Mouse (Mus musculus): ENCODE results near the gene Top2a. TPM values are rescaled to one million over a fixed set of nuclear protein-coding genes. Genes with fewer than 3 reads are reported as not detected.

The Top2a gene
- polyA plus RNA-seq, 1 experiment, result 7.1 TPM

DNA sequence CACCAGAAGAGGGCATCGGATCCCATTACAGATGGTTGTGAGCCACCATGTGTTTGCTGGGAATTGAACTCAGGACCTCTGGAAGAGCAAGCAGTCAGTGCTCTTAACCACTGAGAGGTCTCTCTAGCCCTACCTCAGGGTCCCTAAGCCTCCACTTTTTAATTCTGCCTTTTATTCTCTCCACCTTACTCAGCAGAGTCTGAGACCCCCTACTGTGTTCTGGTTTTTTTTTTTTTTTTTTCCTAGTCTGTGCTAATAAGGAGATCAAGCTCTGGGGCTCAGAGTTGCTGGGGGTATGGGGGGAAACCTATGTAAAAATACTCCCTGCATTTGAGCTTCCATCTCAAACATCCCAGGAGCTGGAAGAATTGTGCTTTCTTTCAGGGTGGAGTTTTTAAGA lies 71.9 kb downstream of the Top2a start:
- Histone ChIP-seq H3K9me3 (ENCODE audit: control insufficient read depth, low read length) (no peaks in the 10 kb centered on the region), H3K4me3 (replicated peaks) (no peak overlapping the region), H3K36me3 (ENCODE audit: control insufficient read depth) (no peaks in the 10 kb centered on the region; the same call in 1 of the 2 replicates), H3K27me3 (ENCODE audit: control insufficient read depth) (peaks cover 7% of the 10 kb centered on the region), H3K4me1 (ENCODE audit: control insufficient read depth) (peaks cover 40% of the 10 kb centered on the region)
- TF ChIP-seq TAL1 (IDR thresholded peaks at IDR 0.05; ENCODE audit: low read length) (no peak), GATA1 (IDR thresholded peaks at IDR 0.05; ENCODE audit: low read length) (no peak)

DNA sequence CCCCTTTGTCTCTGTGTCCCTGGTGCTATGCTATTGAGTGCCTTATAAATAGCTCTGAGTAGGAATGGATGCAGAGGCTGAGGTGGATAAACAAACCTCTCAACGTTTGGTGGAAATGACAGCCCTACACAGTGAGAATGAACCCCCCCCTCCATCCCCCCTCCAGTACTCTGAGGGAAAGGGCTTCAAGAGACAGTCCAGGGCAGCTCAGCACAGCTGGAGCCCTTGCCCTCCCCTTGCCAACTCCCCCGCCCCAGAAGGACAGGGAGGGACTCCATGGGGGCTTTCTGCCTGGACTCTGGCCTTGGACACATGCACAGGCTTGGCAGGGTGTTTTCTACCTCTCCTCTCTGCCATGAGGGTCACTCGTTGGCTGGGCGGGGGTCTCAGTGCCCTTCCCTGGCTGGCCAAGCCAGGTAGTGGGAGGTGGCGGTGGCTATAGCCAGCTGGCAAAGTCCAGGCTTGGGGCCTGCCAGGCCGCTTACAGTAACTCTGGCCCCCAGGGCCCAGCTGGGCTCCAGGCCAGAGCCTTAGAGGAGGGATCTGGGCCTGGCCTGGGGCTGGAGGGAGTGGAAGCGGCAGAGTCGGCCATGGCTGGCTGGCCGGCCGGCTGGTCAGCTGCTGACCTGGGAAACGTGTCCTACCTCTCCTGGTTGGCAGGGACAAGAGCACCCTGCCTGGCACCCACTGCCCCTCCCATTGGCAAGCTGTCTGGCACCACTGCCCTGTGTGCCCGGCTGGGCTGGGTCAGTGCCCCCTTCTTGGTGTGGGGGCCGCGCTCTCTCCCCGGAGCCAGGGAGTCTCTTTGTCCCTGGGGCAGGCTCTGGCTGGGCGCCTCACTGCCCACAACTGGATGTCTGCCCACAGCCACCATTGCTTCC lies 72.7 kb downstream of the Top2a start:
- no peak for TF ChIP-seq TAL1 (IDR thresholded peaks at IDR 0.05; ENCODE audit: low read length)
- TF ChIP-seq GATA1 (IDR thresholded peaks at IDR 0.05; ENCODE audit: low read length), result no peak
- Histone ChIP-seq H3K36me3 (ENCODE audit: control insufficient read depth) (no peaks in the 10 kb centered on the region; the same call in 1 of the 2 replicates), H3K4me1 (ENCODE audit: control insufficient read depth) (peaks cover 40% of the 10 kb centered on the region), H3K4me3 (replicated peaks) (no peak overlapping the region), H3K9me3 (ENCODE audit: control insufficient read depth, low read length) (no peaks in the 10 kb centered on the region), H3K27me3 (ENCODE audit: control insufficient read depth) (peaks cover 7% of the 10 kb centered on the region)

DNA sequence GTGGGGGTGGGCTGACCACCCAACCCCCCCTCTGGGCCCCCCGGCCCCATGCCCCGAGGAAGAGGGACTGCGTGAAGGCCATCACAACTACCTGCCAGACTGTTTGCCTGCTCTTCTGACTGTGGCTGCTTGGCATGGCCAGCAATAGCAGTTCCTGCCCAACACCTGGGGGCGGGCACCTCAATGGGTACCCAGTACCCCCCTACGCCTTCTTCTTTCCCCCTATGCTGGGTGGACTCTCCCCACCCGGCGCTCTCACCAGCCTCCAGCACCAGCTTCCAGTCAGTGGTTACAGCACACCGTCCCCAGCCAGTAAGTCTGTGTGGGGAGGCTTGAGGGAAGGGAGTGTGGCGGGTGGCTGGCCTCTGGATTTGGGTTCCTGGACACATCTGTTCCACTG lies 73.5 kb downstream of the Top2a start:
- TF ChIP-seq GATA1 (IDR thresholded peaks at IDR 0.05; ENCODE audit: low read length), result no peak
- Histone ChIP-seq H3K36me3 (ENCODE audit: control insufficient read depth) (no peaks in the 10 kb centered on the region; the same call in 1 of the 2 replicates), H3K9me3 (ENCODE audit: control insufficient read depth, low read length) (no peaks in the 10 kb centered on the region), H3K4me3 (replicated peaks) (no peak overlapping the region), H3K4me1 (ENCODE audit: control insufficient read depth) (peaks cover 38% of the 10 kb centered on the region), H3K27me3 (ENCODE audit: control insufficient read depth) (peaks cover 7% of the 10 kb centered on the region)

DNA sequence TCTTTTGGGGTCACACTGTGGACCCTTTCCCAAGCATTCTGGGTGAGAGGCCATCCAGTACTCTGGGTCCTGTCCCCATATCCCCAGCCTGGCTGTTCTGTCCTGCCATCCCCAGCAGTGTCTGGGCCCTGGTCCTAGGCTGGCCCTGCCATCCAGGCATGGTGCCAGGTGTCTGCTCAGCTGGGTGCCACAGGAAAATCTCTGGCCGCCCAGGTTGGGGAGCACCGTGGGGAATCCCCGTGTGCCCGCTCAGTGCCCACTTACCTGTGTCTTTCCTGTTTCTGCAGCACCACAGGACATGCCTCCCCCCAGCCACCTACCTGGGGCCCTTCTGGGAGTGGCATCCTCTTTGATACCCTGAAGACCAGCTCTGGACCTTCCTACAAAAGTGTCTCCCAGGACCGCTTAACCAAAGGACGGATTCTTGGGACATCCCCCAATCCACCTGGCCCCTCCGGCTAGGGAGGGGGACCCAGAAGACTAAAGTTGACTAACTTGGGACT lies 74.0 kb downstream of the Top2a start:
- Histone ChIP-seq H3K4me1 (ENCODE audit: control insufficient read depth) (peaks cover 34% of the 10 kb centered on the region), H3K36me3 (ENCODE audit: control insufficient read depth) (no peaks in the 10 kb centered on the region; the same call in 1 of the 2 replicates), H3K27me3 (ENCODE audit: control insufficient read depth) (peaks cover 7% of the 10 kb centered on the region), H3K9me3 (ENCODE audit: control insufficient read depth, low read length) (no peaks in the 10 kb centered on the region), H3K4me3 (replicated peaks) (no peak overlapping the region)
- no peak for TF ChIP-seq GATA1 (IDR thresholded peaks at IDR 0.05; ENCODE audit: low read length)
- no peak for TF ChIP-seq TAL1 (IDR thresholded peaks at IDR 0.05; ENCODE audit: low read length)

DNA sequence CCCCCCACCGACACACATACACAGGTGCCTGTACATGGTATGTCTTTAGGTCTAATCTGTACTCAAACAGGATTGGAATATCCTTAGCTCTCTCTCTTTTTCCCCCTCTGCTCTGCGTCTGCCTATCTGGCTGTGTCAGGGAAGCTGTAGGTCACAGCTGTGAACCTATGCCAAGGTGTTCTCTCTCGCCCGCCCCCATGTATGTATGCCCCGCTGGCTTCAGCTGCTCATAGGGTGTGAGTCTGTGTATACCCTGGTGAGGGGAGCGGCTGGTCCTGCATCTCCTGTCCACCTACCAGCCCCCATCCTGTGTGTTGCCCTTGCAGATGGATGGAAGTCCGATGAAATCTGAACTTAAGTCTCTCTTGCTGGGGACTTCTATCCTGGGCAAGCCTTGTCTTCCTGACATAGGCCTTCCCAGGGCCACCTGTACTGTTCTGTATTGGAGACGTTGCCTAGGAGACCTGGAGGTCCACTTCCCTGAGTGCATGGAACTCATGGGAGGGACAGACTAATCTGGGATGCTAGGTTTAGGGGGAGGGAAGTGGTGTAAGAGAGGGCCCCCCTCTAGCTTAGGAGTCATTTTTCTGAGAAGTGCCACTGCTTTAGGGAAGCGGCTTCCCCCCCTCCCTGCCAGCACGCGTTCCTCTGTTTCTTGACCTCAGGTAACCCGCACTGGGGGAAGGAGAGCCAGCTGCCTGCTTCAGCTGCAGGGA lies 74.6 kb downstream of the Top2a start:
- Histone ChIP-seq H3K27me3 (ENCODE audit: control insufficient read depth) (peaks cover 7% of the 10 kb centered on the region), H3K4me1 (ENCODE audit: control insufficient read depth) (peaks cover 30% of the 10 kb centered on the region), H3K4me3 (replicated peaks) (no peak overlapping the region), H3K36me3 (ENCODE audit: control insufficient read depth) (no peaks in the 10 kb centered on the region; the same call in 1 of the 2 replicates), H3K9me3 (ENCODE audit: control insufficient read depth, low read length) (no peaks in the 10 kb centered on the region)
- TF ChIP-seq GATA1 (IDR thresholded peaks at IDR 0.05; ENCODE audit: low read length), result no peak
- no peak for TF ChIP-seq TAL1 (IDR thresholded peaks at IDR 0.05; ENCODE audit: low read length)

DNA sequence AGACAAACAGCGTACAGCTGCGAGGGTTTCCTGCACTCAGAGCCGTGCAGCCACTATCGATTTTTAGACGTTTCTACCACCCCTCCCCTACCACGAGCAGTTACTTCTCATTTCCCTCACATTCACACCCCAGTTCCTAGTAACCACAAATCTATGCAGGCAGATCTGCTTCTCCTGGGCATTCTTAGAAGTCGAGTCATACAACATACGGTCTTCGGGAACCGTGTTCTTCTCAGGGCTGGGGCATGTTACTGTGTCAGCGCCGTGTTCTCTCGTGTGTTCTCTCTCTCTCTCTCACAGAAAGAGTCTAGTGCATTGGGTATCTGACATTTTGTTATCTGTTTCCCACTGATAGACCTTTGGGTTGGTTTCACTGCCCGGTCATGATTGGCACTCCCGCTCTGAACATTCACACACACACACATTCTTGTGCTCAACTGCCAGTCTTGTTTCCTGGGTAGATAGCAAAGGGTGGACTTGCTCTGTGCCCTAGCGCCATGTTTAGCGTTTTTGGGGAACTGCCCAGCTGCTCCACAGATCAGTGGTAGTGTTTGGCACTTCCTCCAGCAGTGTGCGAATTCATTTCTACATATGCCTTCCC lies 75.9 kb downstream of the Top2a start:
- peaks cover 7% of the 10 kb centered on the region for H3K27me3 ChIP-seq (ENCODE audit: control insufficient read depth)
- H3K36me3 ChIP-seq (ENCODE audit: control insufficient read depth), result no peaks in the 10 kb centered on the region; the same call in 1 of the 2 replicates
- no peaks in the 10 kb centered on the region for H3K9me3 ChIP-seq (ENCODE audit: control insufficient read depth, low read length)
- no peak overlapping the region for H3K4me3 ChIP-seq (replicated peaks)
- H3K4me1 ChIP-seq (ENCODE audit: control insufficient read depth), result peaks cover 24% of the 10 kb centered on the region
- no peak for TF ChIP-seq TAL1 (IDR thresholded peaks at IDR 0.05; ENCODE audit: low read length)
- no peak for TF ChIP-seq GATA1 (IDR thresholded peaks at IDR 0.05; ENCODE audit: low read length)

DNA sequence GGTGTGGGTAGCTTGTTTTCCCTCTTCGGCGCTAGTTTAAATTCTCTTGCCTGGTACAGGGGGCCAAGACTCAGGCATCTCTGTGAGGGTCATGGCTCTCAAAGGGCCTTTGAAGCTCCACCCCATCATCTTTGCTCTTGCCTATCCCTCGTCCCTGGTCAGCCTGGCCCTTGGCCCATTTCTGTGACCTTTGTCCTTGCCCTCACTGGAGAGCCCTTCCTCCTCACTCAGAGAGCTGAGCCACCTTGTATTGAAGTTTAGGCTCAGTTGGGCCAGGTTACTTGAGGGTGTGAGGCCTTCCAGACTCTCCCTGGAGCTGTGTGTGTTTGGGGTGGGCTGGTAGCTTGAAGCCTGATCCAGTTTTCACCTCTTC lies 78.4 kb downstream of the Top2a start:
- TF ChIP-seq GATA1 (IDR thresholded peaks at IDR 0.05; ENCODE audit: low read length) (no peak), TAL1 (IDR thresholded peaks at IDR 0.05; ENCODE audit: low read length) (no peak)
- Histone ChIP-seq H3K9me3 (ENCODE audit: control insufficient read depth, low read length) (no peaks in the 10 kb centered on the region), H3K4me3 (replicated peaks) (no peak overlapping the region), H3K36me3 (ENCODE audit: control insufficient read depth) (no peaks in the 10 kb centered on the region; the same call in 1 of the 2 replicates), H3K27me3 (ENCODE audit: control insufficient read depth) (peaks cover 22% of the 10 kb centered on the region), H3K4me1 (ENCODE audit: control insufficient read depth) (peaks cover 41% of the 10 kb centered on the region)

DNA sequence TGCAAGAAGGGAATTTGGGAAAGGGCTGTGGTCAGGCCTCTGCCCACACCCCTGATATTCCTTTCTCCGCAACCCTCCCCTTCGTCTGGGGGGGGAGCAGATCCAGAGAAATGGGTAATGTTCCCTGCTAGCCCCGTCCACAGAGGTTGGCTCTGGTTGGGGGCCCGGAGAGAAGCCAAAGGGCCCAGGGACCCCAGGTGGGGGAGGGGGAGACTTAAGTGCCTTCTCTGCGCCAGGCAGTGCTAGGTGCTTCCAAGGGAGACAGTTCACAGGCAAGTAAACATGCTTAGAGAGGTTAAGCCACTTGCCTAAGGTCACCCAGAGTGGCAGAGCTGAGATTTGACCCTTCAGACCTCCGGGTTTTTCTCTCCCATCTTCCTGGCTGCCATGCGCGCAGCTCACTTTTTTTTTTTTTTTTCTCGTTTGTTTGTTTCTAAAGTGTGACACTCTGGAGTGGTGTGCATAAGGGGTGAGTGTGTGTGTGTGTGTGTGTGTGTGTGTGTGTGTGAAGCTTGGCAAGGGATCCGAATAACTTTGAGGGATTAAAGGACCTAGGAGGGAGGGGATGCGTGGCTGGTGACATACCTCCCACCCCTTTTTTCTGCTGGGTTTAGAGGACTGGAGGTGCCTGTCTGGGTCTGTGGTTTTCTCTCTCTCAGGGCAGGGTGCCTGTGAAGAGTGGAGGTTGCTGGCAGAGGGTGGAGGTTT lies 78.9 kb downstream of the Top2a start:
- Histone ChIP-seq H3K4me3 (replicated peaks) (no peak overlapping the region), H3K27me3 (ENCODE audit: control insufficient read depth) (peaks cover 27% of the 10 kb centered on the region), H3K36me3 (ENCODE audit: control insufficient read depth) (no peaks in the 10 kb centered on the region), H3K9me3 (ENCODE audit: control insufficient read depth, low read length) (no peaks in the 10 kb centered on the region), H3K4me1 (ENCODE audit: control insufficient read depth) (peaks cover 41% of the 10 kb centered on the region)
- TF ChIP-seq TAL1 (IDR thresholded peaks at IDR 0.05; ENCODE audit: low read length), result no peak
- no peak for TF ChIP-seq GATA1 (IDR thresholded peaks at IDR 0.05; ENCODE audit: low read length)
